Mouse (Mus musculus) spleen, adult 18-20 months (tissue): ENCODE data around the gene Lmbr1l.
"Not testable (repeated sequence)": the region's sequence is repeated elsewhere in the genome, so short reads cannot be mapped to it uniquely, and the experiment has no call there.

Source experiments
- DNase-seq, 2 experiments: peaks; one replicate each; pipeline ENCODE4 v3.0.0; 2022; ENCODE audit warnings: mixed read lengths in 2 of 2

Lmbr1l gene

GRCm38 (mm10) chr15:98934217-98934839 is 16.3 kb upstream of the Lmbr1l start, which contains the start of gene Tuba1b:
Gene Tuba1b (minus strand): TSS chr15:98934565.
- peak; percentile 89 for DNase-seq

- peak; percentile 88 to 91 for DNase-seq
These were observed 15.8 kb upstream of the Lmbr1l start for GRCm38 (mm10) chr15:98933833-98934216.

GRCm38 (mm10) chr15:98933004-98933671 is 15.1 kb upstream of the Lmbr1l start:
- not testable (repeated sequence) for DNase-seq

GRCm38 (mm10) chr15:98930998-98931397 is 13.0 kb upstream of the Lmbr1l start:
- no peak for DNase-seq

DNA sequence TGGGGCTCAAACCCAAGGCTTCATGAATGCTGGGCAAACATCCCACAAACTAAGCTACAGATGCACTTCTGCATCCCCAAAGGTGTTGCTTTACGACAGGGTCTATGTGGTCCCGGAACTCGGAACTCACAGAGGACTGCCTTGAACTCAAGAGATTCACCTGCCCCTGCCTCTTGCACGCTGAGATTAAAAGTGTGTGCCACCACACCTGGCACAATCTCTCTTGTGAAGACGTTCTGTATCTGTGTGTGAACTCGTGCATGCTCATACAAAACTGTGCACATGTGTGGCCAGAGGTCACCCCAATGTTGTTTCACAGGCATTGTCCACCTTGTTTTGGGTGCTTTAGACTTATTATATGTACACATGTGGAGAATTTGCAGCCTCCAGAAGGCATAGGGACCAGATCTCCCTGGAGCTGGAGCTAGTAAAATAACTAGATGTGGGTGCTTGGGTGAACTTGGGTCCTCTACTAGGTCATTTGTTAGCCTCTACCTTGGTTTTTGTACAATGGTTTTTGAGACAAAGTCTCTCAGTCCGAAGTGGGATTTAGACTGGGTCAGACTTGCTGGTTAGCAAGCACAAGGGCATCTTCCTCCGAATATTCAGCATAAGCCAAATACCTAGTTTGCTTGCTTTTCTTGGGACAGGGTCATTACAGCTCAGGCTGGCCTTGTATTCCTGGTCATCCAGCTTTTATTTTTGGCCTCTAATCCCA is 12.1 kb upstream of the Lmbr1l start:
- no peak for DNase-seq

GRCm38 (mm10) chr15:98928598-98929240 is 10.7 kb upstream of the Lmbr1l start:
- peak in 1 of 2 experiments; percentile 33 for DNase-seq

DNA sequence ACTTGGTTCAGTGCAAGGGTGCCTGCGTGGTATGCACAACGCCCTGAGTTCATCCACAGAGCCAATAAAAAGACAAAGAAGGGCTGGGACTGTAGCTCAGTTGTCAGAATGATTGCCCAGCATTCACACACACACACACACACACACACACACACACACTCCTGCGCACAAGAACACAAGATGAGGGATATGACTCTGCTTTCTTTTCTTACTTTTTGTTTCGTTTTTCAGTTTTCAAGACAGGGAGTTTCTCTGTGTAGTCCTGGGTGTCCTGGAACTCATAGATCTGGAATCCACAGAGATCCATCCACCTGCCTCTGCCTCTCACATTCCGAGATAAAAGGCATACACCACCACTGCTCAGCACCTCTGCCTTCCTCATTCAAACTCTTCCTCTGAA is 9.5 kb upstream of the Lmbr1l start:
- no peak for DNase-seq

DNA sequence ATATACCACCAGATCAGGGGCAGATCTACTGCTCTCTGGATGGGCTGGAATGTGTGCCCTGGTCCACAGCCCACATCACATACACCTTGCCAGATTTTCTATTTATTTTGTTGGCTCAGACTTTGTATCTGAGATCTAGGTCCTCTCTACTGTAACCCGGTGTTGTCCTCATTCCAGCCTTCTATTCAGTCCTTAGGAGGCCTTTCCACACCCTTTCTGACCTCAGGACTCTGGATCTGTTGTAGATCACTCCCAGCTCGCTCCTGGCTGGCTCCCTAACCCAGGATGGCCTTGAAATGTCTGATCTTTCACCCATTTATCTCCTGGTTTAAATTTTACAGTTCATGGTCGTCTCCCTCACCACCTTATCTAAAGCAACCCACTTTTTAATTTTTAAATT is 6.7 kb upstream of the Lmbr1l start:
- no peak for DNase-seq

DNA sequence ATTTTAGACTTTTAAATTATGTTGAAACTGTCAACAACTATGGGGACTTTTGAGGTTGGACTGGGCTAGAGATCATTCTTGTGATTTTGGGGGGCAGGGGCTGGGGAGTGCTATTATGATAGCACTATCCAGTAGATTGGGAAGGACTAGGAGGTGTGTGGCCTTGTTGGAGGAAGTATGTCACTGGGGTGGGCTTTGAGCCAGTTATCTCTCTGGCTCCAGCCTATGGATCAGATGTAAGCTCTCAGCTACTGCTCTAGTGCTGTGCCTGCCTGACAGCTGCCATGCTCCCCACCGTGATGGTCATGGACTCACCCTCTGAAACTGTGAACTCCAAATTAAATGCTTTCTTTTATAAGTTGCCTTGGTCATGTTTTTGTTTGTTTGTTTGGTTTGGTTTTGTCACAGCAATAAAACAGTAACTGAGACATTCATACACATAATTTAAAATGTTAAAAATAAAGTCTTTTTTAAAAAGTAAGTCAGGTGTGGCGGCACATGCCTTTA is 5.1 kb upstream of the Lmbr1l start:
- no peak for DNase-seq

DNA sequence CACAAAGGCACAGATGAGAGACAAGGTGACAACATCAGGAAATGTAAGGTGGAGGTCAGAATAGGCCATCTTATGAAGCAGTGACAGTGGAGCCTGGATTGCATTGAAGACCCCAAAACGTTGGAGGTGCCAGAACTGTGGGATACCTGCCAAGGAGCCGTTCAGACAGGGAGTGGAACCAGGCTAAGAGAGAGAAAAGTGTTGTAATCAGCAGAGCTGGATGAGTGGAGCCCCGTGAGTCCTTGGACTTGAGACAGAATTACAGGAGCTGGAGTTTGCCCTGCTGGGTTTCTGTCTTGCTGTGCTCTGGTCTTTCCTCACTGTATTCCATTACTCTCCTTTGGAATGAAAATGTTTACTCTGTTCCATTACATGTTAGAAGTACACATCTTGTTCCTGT is 4.5 kb upstream of the Lmbr1l start:
- DNase-seq: no peak

DNA sequence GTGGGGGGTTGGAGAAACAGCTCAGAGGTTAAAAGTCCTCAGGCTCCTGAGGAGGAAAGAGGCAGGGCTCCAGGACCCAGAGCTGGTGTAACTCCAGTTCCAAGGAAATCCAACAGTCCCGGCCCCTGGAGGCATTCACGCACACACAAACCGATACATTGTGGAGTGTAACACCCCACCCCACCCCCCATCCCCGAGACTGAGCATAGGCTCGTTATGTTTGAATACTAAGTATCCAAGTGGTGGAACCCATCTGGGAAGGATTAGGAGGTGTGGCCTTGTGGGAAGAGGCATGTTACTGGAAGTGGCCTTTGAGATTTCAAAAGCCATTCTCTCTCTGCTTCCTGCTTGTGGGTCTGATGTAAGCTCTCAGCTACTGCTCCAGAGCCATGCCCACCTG is 3.5 kb upstream of the Lmbr1l start:
- no peak for DNase-seq

DNA sequence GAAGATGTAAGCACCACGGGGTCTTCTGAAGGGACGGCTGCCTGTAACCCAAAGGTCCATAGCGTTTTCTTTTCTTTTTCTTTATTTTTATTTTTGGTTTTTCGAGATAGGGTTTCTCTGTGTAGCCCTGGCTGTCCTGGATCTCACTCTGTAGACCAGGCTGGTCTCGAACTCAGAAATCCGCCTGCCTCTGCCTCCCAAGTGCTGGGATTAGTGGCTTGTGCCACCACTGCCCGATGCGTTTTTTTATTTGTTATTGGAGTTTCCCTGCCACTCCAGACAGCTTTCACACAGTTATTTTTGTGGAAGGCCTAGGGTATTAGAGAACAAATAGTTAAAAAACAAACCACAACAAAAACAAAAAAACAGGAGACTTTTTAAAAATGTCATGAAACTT is 466 bp upstream of the Lmbr1l start:
- DNase-seq: not testable (repeated sequence)

GRCm38 (mm10) chr15:98917091-98917490 is 940 bp downstream of the Lmbr1l start:
- no peak for DNase-seq

GRCm38 (mm10) chr15:98916016-98916415 is 2.0 kb downstream of the Lmbr1l start:
- no peak for DNase-seq

DNA sequence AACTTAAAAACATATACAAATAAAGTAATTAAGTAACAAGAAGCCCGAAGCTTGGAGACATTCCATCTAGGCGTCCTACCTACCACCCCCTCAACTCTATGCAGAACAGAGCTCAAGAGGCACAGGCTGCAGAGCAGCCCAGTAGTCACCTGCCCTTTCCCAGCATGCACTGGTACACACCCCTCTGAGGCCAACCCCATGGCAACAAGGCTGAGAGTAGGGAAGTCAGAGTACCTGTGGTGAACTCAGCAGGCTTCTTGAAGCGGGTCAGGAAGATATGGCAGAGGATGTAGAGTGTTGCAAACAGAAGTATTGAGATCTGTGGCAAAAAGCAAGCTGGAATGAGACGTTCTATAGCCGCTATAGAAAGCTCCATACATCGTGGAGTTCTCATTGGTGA is 3.1 kb downstream of the Lmbr1l start:
- DNase-seq: no peak

DNA sequence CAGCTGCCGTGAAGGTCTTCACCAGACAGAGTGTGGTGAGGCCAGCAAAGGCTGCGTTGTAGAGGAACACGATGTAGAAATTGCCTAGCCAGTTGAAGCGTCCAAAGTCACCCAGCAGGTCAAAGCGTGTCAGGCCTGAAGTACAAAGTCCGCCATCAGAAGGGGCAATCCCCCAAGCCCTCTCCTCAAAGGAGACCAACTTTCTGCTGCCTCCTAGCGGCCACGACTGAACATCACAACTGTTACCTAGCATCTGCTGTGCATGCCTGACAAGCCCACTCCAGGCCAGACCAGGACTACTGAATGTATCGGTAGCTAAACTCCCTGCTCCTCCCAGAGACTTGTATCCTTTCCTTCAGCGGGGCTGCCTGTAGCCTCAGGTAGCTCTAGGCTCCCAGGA is 13.3 kb downstream of the Lmbr1l start:
- DNase-seq: peak in 1 of 2 experiments; percentile 40

DNA sequence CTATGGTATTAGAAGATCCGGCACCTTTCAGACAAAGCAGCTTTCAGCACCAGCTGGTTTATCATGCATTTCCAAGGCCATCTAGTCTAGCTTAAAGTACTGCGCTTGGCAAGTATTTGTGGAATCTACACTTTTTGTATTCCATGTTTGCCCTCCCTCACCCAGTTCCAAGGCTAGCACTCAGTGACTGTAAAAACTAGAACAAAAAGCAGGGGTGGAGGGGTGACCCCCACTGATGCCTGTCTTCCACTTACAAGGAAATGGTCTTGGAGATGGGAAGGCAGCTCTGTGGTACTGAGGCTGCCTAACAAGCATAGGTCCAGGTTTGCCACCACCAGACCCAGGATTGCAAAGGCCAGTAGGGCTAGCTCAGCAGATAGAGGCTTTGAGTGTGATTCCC is 15.4 kb downstream of the Lmbr1l start:
- DNase-seq: no peak

GRCm38 (mm10) chr15:98901530-98901929 is 16.5 kb downstream of the Lmbr1l start:
- no peak for DNase-seq

- no peak for DNase-seq
These were observed 19.9 kb downstream of the Lmbr1l start, which contains the start of gene Dhh for GRCm38 (mm10) chr15:98897928-98898800. Gene Dhh (minus strand): TSS chr15:98898540.

- DNase-seq: no peak
These were observed 20.5 kb downstream of the Lmbr1l start for GRCm38 (mm10) chr15:98897495-98897894.

DNA sequence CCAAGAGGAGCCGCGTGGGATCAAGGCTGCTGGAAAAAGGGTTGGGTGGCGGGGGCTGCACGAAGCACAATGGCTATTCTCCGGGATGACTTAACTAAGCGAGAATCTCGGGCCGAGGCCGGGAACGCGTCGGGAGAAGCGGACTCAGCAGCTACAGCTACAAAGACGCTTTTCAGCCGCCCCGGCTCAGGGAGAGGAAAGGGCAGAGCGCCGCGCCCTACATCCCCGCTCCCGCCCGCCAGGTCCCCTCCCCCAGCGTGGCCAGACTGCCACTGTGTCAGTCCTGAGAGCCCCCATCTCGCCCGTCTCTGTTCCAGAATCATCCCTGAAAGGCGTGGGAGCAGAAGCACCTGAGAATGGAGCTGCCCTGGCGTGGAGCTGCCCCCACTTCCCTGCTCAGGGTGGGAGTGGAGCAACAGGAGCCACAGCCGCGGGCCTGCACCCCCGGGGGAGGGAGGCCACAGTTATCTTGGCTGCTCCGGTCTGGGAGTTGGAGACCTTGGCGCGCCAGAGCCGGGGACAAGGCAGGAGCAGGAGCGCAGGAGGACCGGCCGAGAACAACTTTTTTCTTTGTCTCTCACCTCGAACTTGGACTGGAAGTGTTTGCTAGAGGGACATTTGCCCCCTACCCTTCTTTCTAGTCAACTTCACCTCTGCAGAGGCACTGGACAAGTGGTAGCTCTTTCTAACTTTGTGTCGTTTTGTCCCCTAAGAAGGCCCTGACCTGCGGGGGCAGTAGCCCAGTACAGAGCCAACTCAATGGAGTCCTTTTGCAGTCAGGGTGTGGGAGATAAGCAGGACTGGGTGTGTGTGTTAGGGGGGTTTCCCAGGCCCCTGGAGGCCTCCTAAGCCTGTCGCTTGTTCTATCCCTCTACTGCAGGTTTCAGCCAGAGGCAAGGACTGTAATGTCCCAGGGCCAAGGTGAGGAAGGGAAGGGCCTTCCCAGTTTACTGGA is 22.1 kb downstream of the Lmbr1l start:
- DNase-seq: no peak
